Mouse (Mus musculus) C2C12 (cell line): ENCODE measurements around the gene Slc17a5. TPM values are rescaled to one million over a fixed set of nuclear protein-coding genes. Genes with fewer than 3 reads are reported as not detected.

Experiments used
- H3K27me3 ChIP-seq: one replicate; pipeline ENCODE4 v1.6.1; 2011; ENCODE audit not compliant: control insufficient read depth, insufficient read depth, insufficient read length
- H3K36me3 ChIP-seq: one replicate; pipeline ENCODE4 v1.6.1; 2011; ENCODE audit not compliant: control insufficient read depth, insufficient read depth
- H3K4me3 ChIP-seq: one replicate; pipeline ENCODE4 v1.5.1; 2011; ENCODE audit warnings: mild to moderate bottlenecking, control low read depth; ENCODE audit not compliant: poor library complexity, insufficient read depth, severe bottlenecking
- H3K79me2 ChIP-seq: one replicate; pipeline ENCODE4 v1.6.1; 2011; ENCODE audit not compliant: control insufficient read depth, insufficient read depth
- H3K79me3 ChIP-seq: one replicate; pipeline ENCODE4 v1.6.1; 2011; ENCODE audit warnings: low read depth, control low read depth
- H3ac ChIP-seq: one replicate; pipeline ENCODE3; 2011; ENCODE audit warnings: low read depth; ENCODE audit not compliant: control insufficient read depth, insufficient read length
- CEBPB ChIP-seq: IDR thresholded peaks from one replicate; pipeline ENCODE4 v1.6.1; 2011; ENCODE audit warnings: low read depth, mild to moderate bottlenecking, control low read depth, moderate library complexity
- CTCF ChIP-seq: IDR thresholded peaks from one replicate; pipeline ENCODE4 v1.5.1; 2011; ENCODE audit not compliant: control insufficient read depth, insufficient read depth, insufficient read length
- FOSL1 ChIP-seq: IDR thresholded peaks from one replicate; pipeline ENCODE4 v1.8.0; 2011; ENCODE audit warnings: mild to moderate bottlenecking, low read length; ENCODE audit not compliant: poor library complexity, insufficient read depth, severe bottlenecking
- MAX ChIP-seq: IDR thresholded peaks from one replicate; pipeline ENCODE4 v1.6.1; 2011; ENCODE audit warnings: mild to moderate bottlenecking, control low read depth
- MYOD1 ChIP-seq: IDR thresholded peaks from one replicate; pipeline ENCODE4 v1.6.1; 2011; ENCODE audit warnings: low read depth; ENCODE audit not compliant: control insufficient read depth, insufficient read length
- MYOG ChIP-seq: IDR thresholded peaks from one replicate; pipeline ENCODE4 v1.6.1; 2011; ENCODE audit not compliant: control insufficient read depth, insufficient read length; ENCODE audit errors: extremely low read depth
- USF1 ChIP-seq: IDR thresholded peaks from one replicate; pipeline ENCODE4 v1.6.1; 2011; ENCODE audit warnings: low read depth, mild to moderate bottlenecking, control low read depth, moderate library complexity
- polyA plus RNA-seq: library from polyadenylated mRNA; unstranded; fragments of >200 nt; fragmentation: generic; extraction: Trizol; gene quantifications from one replicate; pipeline ENCODE4 v1.2.1, GENCODE M21; 2012; ENCODE audit warnings: missing spikeins

The Slc17a5 gene
- polyA plus RNA-seq, 1 experiment = 3.7 TPM

DNA sequence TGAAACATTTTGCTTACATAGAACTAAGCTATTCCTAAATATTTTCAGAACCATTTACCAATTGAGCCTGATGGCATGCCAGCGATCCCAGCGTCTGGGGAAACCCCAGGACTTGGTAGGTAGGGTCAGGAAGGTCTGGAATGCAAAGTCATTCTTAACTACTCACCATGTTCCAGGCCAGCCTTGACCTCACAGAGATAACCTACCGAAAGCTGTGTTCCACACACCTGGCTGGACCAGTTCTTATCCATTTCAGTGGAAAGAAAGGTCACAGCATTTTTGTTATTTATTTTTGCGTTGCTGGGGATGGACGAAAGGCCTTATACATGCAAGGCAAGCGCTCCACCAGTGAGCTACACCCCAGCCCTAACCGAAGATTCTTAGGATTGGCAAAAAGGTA, 53.2 kb downstream of the Slc17a5 start:
- Histone ChIP-seq H3K79me3 (no peaks in the 10 kb centered on the region), H3K79me2 (no peaks in the 10 kb centered on the region), H3K27me3 (no peaks in the 10 kb centered on the region), H3K4me3 (no peak overlapping the region), H3ac (no peak overlapping the region), H3K36me3 (no peaks in the 10 kb centered on the region)
- no peak for TF ChIP-seq MAX
- TF ChIP-seq USF1 = no peak
- TF ChIP-seq MYOG = no peak
- no peak for TF ChIP-seq FOSL1
- no peak for TF ChIP-seq MYOD1
- TF ChIP-seq CEBPB = no peak
- TF ChIP-seq CTCF = no peak

DNA sequence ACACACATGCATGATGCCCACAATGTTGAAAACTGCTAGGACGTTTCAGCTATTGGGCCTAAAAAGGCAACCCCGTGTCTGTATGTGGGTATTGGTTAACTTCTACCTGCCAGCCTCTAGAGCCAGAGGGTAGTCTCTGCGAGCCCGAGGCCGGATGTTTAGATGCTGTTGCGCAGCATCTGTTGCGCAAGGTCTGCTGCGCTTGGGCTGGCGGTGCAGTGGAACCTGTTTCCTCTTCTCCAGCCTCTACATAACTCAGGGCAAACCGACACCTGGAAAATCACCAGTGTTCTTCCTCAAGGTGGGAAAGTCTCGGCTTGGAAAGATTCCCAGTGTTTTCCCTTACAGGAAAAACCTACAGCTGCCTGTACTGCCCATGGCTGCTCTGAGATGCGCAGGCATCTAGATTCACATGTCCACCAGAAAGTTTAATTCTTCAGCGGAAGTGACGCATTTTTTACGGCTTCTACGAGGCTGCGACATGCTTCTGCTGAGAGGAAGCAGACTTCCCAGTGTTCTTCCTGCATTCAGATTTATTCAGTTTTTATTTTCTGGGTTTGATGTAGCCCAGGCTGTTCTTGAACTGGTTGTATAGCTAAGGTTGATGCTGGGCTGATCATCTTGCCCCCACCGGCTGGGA, 54.4 kb downstream of the Slc17a5 start:
- Histone ChIP-seq H3K27me3 (no peaks in the 10 kb centered on the region), H3K4me3 (no peak overlapping the region), H3K79me3 (no peaks in the 10 kb centered on the region), H3K36me3 (no peaks in the 10 kb centered on the region), H3K79me2 (no peaks in the 10 kb centered on the region), H3ac (no peak overlapping the region)
- TF ChIP-seq MYOD1 = no peak
- peak; percentile 17 for TF ChIP-seq CEBPB
- TF ChIP-seq MAX = no peak
- no peak for TF ChIP-seq MYOG
- TF ChIP-seq USF1 = no peak
- TF ChIP-seq FOSL1 = no peak
- TF ChIP-seq CTCF = no peak

DNA sequence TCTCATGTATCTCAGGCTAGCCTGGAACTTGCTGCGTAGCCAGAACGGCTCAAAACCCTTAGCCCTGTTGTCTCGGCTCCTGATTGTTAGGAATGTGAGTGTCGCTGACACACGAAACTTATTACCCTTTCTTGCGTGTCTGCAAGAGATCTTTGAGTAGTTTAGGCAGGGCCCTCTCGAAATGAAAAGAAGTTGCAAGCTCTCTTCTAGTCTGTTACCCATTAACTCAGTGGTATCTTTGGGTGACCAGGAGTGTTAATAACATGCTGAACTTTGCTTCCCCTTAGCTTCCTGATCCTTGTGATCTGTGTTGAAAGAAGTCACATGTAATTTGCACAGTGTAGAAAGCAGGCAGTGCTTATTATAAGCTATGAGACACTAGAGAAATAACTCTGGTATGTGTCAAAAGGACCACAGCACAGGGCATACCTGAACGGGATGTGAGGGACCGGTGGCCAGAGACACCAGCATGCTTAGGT, 55.5 kb downstream of the Slc17a5 start:
- Histone ChIP-seq H3K27me3 (no peaks in the 10 kb centered on the region), H3K36me3 (no peaks in the 10 kb centered on the region), H3ac (no peak overlapping the region), H3K79me3 (no peaks in the 10 kb centered on the region), H3K79me2 (no peaks in the 10 kb centered on the region), H3K4me3 (no peak overlapping the region)
- no peak for TF ChIP-seq MAX
- no peak for TF ChIP-seq FOSL1
- no peak for TF ChIP-seq CEBPB
- TF ChIP-seq MYOG = no peak
- TF ChIP-seq USF1 = no peak
- TF ChIP-seq MYOD1 = no peak
- TF ChIP-seq CTCF = no peak

DNA sequence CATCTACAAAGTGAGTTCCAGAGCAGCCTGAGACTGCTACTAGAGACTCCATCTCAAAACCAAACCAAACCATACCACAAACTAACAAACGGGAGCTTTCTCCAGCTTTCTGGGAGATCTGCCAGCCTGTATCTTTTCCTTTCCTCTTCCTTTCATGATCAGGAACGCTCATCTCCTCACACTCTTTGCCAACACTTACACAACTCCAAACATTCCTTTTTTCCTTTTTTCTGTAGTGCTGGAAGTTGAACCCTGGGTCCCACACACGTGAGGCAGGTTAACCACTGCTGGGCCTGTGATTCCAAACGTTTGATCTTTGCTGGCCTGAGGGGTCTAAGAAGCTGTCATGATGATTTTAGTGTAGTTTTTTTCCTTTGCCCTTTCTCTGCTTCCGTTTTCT, 56.0 kb downstream of the Slc17a5 start:
- Histone ChIP-seq H3ac (no peak overlapping the region), H3K27me3 (no peaks in the 10 kb centered on the region), H3K4me3 (no peak overlapping the region), H3K79me3 (no peaks in the 10 kb centered on the region), H3K79me2 (no peaks in the 10 kb centered on the region), H3K36me3 (no peaks in the 10 kb centered on the region)
- no peak for TF ChIP-seq MYOG
- TF ChIP-seq FOSL1 = no peak
- no peak for TF ChIP-seq CTCF
- no peak for TF ChIP-seq MYOD1
- TF ChIP-seq USF1 = no peak

DNA sequence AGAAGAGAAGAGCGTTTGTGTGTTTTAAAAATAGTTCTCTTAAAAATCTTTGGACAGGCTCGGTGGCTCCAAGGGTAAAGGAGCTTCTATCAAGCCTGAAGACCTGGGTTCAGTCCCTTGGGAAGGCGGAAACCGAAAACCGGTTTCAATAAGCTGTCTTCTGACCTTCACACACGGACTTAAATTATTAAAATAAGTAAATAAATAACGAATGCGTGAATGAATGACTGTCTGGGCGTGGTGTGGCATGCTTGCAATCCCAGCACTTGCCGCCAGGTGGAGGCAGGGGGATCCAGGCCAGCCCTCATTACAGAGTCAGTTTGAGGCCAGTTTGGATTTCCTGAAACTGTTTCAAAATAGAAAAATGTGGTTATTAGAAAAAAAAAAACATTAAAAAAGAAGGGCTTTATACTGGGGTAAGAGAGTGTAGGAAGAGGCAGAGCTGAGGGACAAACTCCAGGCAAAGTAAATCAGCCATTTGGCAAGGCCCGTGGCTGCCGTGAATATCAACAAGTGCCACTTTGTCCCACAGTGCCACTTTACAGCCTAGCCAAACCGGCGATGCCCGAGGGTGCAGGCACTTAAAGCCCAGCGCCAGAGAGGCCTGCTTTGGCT, 60.0 kb downstream of the Slc17a5 start:
- no peak for TF ChIP-seq USF1
- no peak for TF ChIP-seq MYOG
- TF ChIP-seq MAX = peak; percentile 63
- TF ChIP-seq CTCF = peak; percentile 71
- TF ChIP-seq FOSL1 = no peak
- no peak for TF ChIP-seq CEBPB
- TF ChIP-seq MYOD1 = no peak
- Histone ChIP-seq H3K79me3 (peaks cover 1% of the 10 kb centered on the region), H3K36me3 (peaks cover 4% of the 10 kb centered on the region), H3K79me2 (no peaks in the 10 kb centered on the region), H3K4me3 (peak overlapping the region; percentile 25), H3ac (peak overlapping the region; percentile 67), H3K27me3 (no peaks in the 10 kb centered on the region)

DNA sequence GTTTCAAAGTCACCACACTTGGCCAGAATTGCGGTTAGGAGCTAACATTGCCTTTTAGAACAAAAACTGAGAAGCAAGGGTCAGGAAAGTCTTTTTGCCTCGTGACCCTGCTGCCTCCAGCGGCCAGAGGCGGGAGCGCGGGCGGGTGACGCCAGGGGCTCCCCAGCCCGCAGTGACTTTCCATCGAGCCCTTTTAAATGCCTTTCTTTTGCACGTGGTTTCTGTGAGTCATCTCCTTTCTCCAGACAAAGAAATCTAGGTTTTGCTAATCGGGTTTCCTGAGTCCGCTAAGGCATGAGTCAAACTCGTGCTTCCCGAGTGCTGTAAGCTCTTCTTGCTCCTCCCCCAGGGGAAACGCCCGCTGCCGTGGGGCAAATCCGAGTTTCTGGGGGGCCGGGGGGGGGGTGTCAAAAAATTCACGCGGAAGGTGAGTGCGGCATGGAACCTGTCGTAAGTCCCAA, 60.5 kb downstream of the Slc17a5 start:
- H3ac ChIP-seq = peak overlapping the region; percentile 33
- H3K79me3 ChIP-seq = peaks cover 1% of the 10 kb centered on the region
- H3K36me3 ChIP-seq = peaks cover 9% of the 10 kb centered on the region
- H3K27me3 ChIP-seq = no peaks in the 10 kb centered on the region
- TF ChIP-seq MYOG (no peak), FOSL1 (peak; percentile 34), USF1 (peak; percentile 67), CTCF (peak; percentile 72), MYOD1 (no peak), MAX (peak; percentile 92), CEBPB (no peak)
- H3K4me3 ChIP-seq = peak overlapping the region; percentile 25
- H3K79me2 ChIP-seq = no peaks in the 10 kb centered on the region
